Mouse (Mus musculus) cerebellum, adult 2 months (tissue): Measurements from ENCODE around the gene Fry. TPM values are rescaled to one million over a fixed set of nuclear protein-coding genes. Genes with fewer than 3 reads are reported as not detected.

Source experiments
- DNase-seq, 2 experiments: peaks; one replicate each; pipeline ENCODE4 v3.0.0; 2021
- H3K27ac ChIP-seq: fragments of 200-500 bp; 2 replicates; pipeline ENCODE4 v1.5.1; 2012; ENCODE audit warnings: low read length, control low read depth, inconsistent platforms; ENCODE audit not compliant: insufficient read depth
- H3K27me3 ChIP-seq: fragments of 200-500 bp; 2 replicates; pipeline ENCODE4 v1.6.1; 2012; ENCODE audit warnings: inconsistent platforms, mild to moderate bottlenecking, low read length, moderate library complexity; ENCODE audit not compliant: control insufficient read depth, insufficient read depth
- H3K4me1 ChIP-seq: fragments of 200-500 bp; 2 replicates; pipeline ENCODE4 v1.6.1; 2011; ENCODE audit warnings: low read length; ENCODE audit not compliant: control insufficient read depth, insufficient read depth
- H3K4me3 ChIP-seq: fragments of 200-500 bp; replicated peaks from 2 replicates; pipeline ENCODE3; 2011; ENCODE audit warnings: mild to moderate bottlenecking, low read depth, low read length, control low read depth; ENCODE audit not compliant: insufficient read depth
- CTCF ChIP-seq: fragments of 200-500 bp; IDR thresholded peaks from 2 replicates; pipeline ENCODE4 v1.5.1; 2011; ENCODE audit warnings: low read depth, mild to moderate bottlenecking, control low read depth, low read length, moderate library complexity, borderline replicate concordance; ENCODE audit not compliant: insufficient read depth
- POLR2A ChIP-seq: fragments of 200-500 bp; IDR thresholded peaks from 2 replicates; pipeline ENCODE4 v1.6.1; 2011; ENCODE audit warnings: low read length, control low read depth, borderline replicate concordance; ENCODE audit not compliant: insufficient read depth
- WGBS: fragments of 180-500 bp; shearing (Covaris S2); methylation state at CpG from one replicate; pipeline ENCODE4 v1.1.7; 2018; 5-methylcytosine and 5-hydroxymethylcytosine counted together
- polyA plus RNA-seq: library from polyadenylated mRNA; depleted of rRNA; stranded (reverse); fragments of >200 nt; gene quantifications from 2 replicates; pipeline ENCODE4 v1.2.3, GENCODE M21; 2012

Gene Fry
- polyA plus RNA-seq, 1 experiment, result 92.2 TPM

DNA sequence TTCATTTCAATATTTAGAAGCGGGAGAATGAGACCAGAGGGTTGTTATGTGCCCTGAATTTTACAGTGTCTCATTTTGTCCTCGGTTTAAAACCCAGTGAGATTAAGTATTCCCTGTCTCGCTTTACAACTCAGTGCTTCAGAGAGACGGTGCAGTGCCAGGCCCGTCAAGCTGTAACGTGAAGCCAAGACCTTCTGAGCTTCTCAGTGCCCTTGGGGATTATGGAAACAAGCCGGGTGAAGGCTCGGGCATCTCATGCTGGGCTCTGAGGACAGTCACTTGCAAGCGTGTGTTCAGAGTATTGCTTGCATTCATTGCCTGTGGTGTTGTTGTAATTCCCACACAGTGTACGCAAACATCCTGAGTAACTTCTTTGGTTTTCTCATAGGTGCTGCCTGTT lies 218.0 kb downstream of the Fry start:
- Histone ChIP-seq H3K27ac (no peak overlapping the region), H3K4me1 (peaks cover 6% of the 10 kb centered on the region; the same call in 1 of the 2 replicates), H3K27me3 (no peaks in the 10 kb centered on the region), H3K4me3 (no peak overlapping the region)
- 36% methylated on average over 10 of the region's 10 CpGs for WGBS
- DNase-seq, result no peak
- no peak for TF ChIP-seq CTCF

DNA sequence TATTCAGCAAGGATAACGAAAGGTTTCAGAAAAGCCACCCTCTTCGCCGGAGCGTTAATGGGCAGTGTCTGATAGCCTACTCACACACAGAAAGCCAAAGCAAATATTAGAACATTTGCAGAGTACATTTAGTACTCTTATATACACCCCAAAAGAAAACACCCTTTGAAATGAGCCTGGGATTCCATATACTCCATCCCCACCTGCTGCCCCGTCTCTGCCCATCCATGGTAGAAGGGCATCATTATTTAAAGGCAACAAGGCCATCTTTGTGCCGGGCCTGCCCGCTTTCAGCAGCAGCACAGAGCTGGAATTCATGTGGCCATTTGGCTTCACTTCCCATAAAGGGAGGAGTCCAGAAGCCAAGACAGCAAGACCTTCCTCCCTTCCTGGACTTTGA lies 219.3 kb downstream of the Fry start:
- Histone ChIP-seq H3K4me3 (no peak overlapping the region), H3K27me3 (no peaks in the 10 kb centered on the region), H3K27ac (no peak overlapping the region), H3K4me1 (peaks cover 4% of the 10 kb centered on the region; the same call in 1 of the 2 replicates)
- DNase-seq, result no peak
- WGBS, result 90% methylated on average over 7 of the region's 7 CpGs
- TF ChIP-seq CTCF (no peak), POLR2A (no peak)

DNA sequence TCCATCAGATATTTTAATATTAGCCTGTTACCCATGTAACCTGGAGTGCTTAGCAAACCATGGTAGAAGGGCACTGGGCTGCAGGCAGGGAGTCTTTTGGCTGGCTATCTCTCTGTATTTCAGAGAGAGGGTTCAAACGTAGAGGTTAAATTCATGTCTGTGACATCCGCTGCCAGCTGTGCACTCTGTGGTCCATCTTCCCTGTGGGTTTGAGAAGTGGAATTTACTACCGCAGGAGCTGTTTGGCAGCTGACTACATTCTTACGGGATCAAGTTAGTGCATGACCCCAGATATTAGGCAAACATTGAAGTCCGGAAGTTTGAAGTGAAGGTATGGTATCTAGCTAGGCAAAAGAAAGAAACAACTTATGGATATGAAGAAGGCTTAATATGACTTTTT lies 222.5 kb downstream of the Fry start:
- Histone ChIP-seq H3K27me3 (no peaks in the 10 kb centered on the region), H3K4me1 (no peaks in the 10 kb centered on the region), H3K4me3 (no peak overlapping the region), H3K27ac (no peak overlapping the region)
- 60% methylated on average over 5 of the region's 5 CpGs for WGBS
- TF ChIP-seq CTCF (no peak), POLR2A (no peak)
- DNase-seq, result no peak

DNA sequence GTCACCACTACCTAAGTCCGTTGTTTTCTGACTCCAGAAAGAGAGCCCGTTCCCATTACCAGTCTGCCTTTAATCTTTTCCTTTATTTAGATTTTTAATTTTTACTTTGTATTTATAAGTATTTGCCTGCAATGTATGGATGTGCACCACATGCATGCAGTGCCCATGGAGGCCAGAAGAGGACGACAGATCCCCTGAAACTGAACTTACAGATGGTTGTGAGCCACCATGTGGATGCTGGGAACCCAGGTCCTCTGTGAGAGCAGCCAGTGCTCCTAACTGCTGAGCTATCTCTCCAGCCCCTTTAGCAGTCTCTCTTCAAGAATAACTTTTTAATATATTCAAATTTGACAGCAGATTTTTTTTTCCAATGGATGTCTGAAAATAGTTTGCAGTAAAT lies 223.7 kb downstream of the Fry start:
- no peak for DNase-seq
- H3K4me1 ChIP-seq, result no peaks in the 10 kb centered on the region
- H3K27me3 ChIP-seq, result no peaks in the 10 kb centered on the region
- TF ChIP-seq POLR2A (no peak), CTCF (no peak; the same call in 1 of the 2 replicates)
- H3K4me3 ChIP-seq, result no peak overlapping the region
- no peak overlapping the region for H3K27ac ChIP-seq
- WGBS, result 86% methylated on average over 3 of the region's 3 CpGs

DNA sequence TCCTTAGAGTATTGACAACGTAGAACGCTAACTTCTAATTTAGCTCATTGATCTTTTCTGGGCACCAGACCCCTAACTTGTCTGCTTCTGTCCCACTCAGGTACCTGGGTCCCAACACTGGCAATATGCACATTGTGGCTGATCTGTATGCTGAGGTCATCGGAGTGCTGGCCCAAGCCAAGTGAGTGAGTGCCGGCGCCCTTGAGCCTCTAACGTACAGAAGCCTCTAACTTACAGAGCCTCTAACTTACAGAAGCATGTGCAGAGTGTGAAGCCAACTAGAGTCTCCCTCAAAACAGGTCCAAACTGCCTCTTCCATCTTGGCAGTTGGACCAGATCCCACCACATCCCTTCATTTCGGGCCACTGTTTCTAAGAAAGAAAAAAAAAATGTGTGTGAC lies 227.5 kb downstream of the Fry start:
- Histone ChIP-seq H3K4me1 (no peaks in the 10 kb centered on the region), H3K4me3 (no peak overlapping the region), H3K27ac (no peak overlapping the region; the same call in 1 of the 2 replicates), H3K27me3 (no peaks in the 10 kb centered on the region)
- DNase-seq, result no peak
- WGBS, result 83% methylated on average over 7 of the region's 7 CpGs
- TF ChIP-seq POLR2A, result no peak

DNA sequence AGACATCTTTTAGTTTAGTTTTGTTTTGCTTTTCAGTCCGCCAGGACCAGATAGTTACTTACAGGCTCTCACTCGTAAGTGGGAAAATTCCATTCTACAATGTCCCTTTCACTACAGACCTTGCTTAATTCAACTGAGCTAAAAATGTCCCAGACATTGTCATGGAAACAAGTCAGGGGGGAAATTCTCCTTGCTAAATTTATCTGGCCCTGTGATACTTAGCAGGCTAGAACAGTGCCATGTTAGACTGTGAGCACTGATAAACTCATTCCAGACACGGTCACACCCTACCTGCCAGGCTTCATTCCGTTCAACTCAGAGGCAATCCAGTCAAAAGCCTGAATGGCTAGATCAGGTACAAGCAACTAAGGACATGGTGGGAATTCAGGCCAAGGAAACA lies 227.9 kb downstream of the Fry start:
- H3K4me1 ChIP-seq, result no peaks in the 10 kb centered on the region
- peak in 1 of 2 experiments; percentile 24 for DNase-seq
- WGBS, result 63% methylated on average over 4 of the region's 4 CpGs
- TF ChIP-seq POLR2A (no peak), CTCF (no peak)
- no peaks in the 10 kb centered on the region for H3K27me3 ChIP-seq
- no peak overlapping the region for H3K27ac ChIP-seq
- H3K4me3 ChIP-seq, result no peak overlapping the region

DNA sequence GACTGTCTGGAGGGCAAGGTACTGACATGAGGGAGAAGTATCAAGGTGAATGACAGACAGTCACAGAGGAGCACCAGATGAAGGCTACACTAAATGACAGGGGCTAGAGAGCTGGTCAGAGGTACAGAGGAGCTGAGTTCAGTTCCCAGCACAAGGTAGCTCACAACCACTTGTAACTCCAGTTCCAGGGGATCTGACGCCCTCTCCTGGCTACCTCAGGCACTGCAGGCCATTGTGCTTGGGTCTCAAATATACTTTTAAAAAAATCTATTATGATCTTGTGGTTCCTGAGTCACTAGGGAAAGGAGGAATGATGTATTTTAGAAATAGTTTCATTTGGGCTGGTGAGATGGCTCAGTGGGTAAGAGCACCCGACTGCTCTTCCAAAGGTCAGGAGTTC lies 229.4 kb downstream of the Fry start:
- TF ChIP-seq CTCF (peak; percentile 32; the same call in 1 of the 2 replicates), POLR2A (no peak)
- H3K27ac ChIP-seq, result no peak overlapping the region

DNA sequence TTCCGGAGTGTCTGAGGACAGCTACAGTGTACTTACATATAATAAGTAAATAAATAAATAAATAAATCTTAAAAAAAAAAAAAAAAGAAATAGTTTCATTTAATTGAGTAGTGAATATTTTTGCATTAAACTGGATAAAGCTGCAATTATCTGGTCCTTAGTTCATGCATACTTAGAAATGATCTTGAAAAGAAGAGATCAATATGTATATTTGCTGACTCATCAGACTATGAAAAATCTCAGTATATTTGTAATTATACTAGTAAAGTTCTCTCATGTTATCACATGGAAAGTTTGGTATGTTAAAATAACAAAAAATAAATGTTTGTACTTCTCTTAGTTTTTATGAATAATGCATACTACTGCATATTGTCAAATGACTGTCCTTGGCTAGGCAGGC lies 229.9 kb downstream of the Fry start:
- no peak for TF ChIP-seq POLR2A
- TF ChIP-seq CTCF, result no peak
- no peak overlapping the region for H3K4me3 ChIP-seq
- WGBS, result 88% methylated on average over 1 of the region's 1 CpGs
- no peaks in the 10 kb centered on the region for H3K27me3 ChIP-seq
- no peak overlapping the region for H3K27ac ChIP-seq
- no peak for DNase-seq
- no peaks in the 10 kb centered on the region for H3K4me1 ChIP-seq

More for the DNA sequence above, 229.4 kb downstream of the Fry start:
- H3K4me1 ChIP-seq, result no peaks in the 10 kb centered on the region
- no peak overlapping the region for H3K4me3 ChIP-seq
- no peak for DNase-seq
- WGBS, result 97% methylated on average over 2 of the region's 2 CpGs
- no peaks in the 10 kb centered on the region for H3K27me3 ChIP-seq
